Mouse (Mus musculus): Measurements from ENCODE around the gene Krt25.
A peak's percentile ranks its signal among the peaks of the same experiment; 100 is the strongest.

DNA sequence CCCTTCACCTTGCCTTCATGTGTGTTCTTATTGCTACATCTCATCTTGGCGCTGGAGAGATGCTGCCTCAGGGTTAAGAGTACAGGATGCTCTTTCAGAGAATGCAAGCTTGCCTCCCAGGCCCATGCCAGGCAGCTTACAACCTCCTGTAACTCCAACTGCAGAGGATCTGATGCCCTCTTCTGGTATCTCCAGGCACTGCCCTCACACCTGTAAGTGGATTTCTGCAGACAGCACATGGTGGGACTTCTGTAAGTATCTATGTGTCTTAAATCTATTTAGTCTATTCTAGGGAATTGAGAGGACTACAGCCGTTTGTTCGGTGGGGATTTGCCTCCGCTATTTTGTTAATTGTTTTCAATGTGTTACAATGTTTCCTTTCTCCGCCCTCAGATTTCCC is 29.9 kb downstream of the Krt25 start:
- TF ChIP-seq CTCF (conservative IDR thresholded peaks at IDR 0.05; ENCODE audit: insufficient read depth, insufficient read length, low read depth, low read length) (peak; percentile 66), POLR2A (IDR thresholded peaks at IDR 0.05; ENCODE audit: low read depth, low read length) (no peak)
